Mouse (Mus musculus) thymus, postnatal 14 days (tissue): ENCODE data around the gene Tbc1d22a.

Source experiments
- DNase-seq: peaks from one replicate; pipeline ENCODE4 v3.0.0; 2021

Tbc1d22a gene

GRCm38 (mm10) chr15:86213753-86214548 is at the start of gene Tbc1d22a:
Gene Tbc1d22a (plus strand): TSS chr15:86214459.
- peak; percentile 94 for DNase-seq

GRCm38 (mm10) chr15:86164718-86165345 is 49.4 kb upstream of the Tbc1d22a start:
- no peak for DNase-seq

- no peak for DNase-seq
These were observed 48.3 kb upstream of the Tbc1d22a start for GRCm38 (mm10) chr15:86165811-86166590.

- no peak for DNase-seq
These were observed 47.1 kb upstream of the Tbc1d22a start for GRCm38 (mm10) chr15:86167032-86167655.

- DNase-seq, result peak; percentile 61
These were observed 46.3 kb upstream of the Tbc1d22a start for GRCm38 (mm10) chr15:86167787-86168504.

GRCm38 (mm10) chr15:86168505-86168867 is 45.8 kb upstream of the Tbc1d22a start:
- DNase-seq, result peak; percentile 54

- DNase-seq, result peak; percentile 33
These were observed 45.1 kb upstream of the Tbc1d22a start for GRCm38 (mm10) chr15:86168941-86169816.

GRCm38 (mm10) chr15:86169817-86170110 is 44.5 kb upstream of the Tbc1d22a start:
- DNase-seq, result no peak

GRCm38 (mm10) chr15:86171316-86171715 is 42.9 kb upstream of the Tbc1d22a start:
- DNase-seq, result peak; percentile 77

- no peak for DNase-seq
These were observed 42.1 kb upstream of the Tbc1d22a start for GRCm38 (mm10) chr15:86172124-86172523.

GRCm38 (mm10) chr15:86172526-86172925 is 41.7 kb upstream of the Tbc1d22a start:
- DNase-seq, result peak; percentile 53

GRCm38 (mm10) chr15:86173136-86173985 is 40.9 kb upstream of the Tbc1d22a start:
- peak; percentile 78 for DNase-seq

- DNase-seq, result peak; percentile 65
These were observed 38.8 kb upstream of the Tbc1d22a start for GRCm38 (mm10) chr15:86175253-86176050.

GRCm38 (mm10) chr15:86176166-86176565 is 38.1 kb upstream of the Tbc1d22a start:
- DNase-seq, result no peak

GRCm38 (mm10) chr15:86176771-86177702 is 37.2 kb upstream of the Tbc1d22a start:
- no peak for DNase-seq

GRCm38 (mm10) chr15:86177703-86178251 is 36.5 kb upstream of the Tbc1d22a start:
- DNase-seq, result peak; percentile 46

GRCm38 (mm10) chr15:86178594-86178993 is 35.7 kb upstream of the Tbc1d22a start:
- no peak for DNase-seq

GRCm38 (mm10) chr15:86180427-86180826 is 33.8 kb upstream of the Tbc1d22a start:
- peak; percentile 70 for DNase-seq
